Mouse (Mus musculus): ENCODE results near the gene Fcgr3. TPM values are rescaled to one million over a fixed set of nuclear protein-coding genes. Genes with fewer than 3 reads are reported as not detected.

Gene Fcgr3
- polyA plus RNA-seq (2014; fragmentation: Illumina TruSeq; extraction: RNeasy Lipid Tissue Mini Kit (QIAGEN cat#74804); ENCODE audit: low read depth, low replicate concordance) = 42.1 TPM

GRCm38 (mm10) chr1:171064491-171065242 is at the start of gene Fcgr3:
TSS of gene Fcgr3 (minus strand) at chr1:171064935.

GRCm38 (mm10) chr1:171113873-171114299 is 49.2 kb upstream of the Fcgr3 start, which contains the start of gene Cfap126:
TSS of gene Cfap126 (plus strand) at chr1:171113918.

GRCm38 (mm10) chr1:171018737-171019136 is 46.0 kb downstream of the Fcgr3 start, which contains the start of gene Fcgr4:
TSS of gene Fcgr4 (plus strand) at chr1:171018920.

Other genes with a start within 250 kb of the Fcgr3 start
- gene Atf6, start 197.2 kb downstream of the Fcgr3 start, polyA plus RNA-seq (2014; fragmentation: Illumina TruSeq; extraction: RNeasy Lipid Tissue Mini Kit (QIAGEN cat#74804); ENCODE audit: low read depth, low replicate concordance) = 26.6 TPM
- 0.42 TPM for gene Gm26620, start 179.9 kb downstream of the Fcgr3 start, polyA plus RNA-seq (2014; fragmentation: Illumina TruSeq; extraction: RNeasy Lipid Tissue Mini Kit (QIAGEN cat#74804); ENCODE audit: low read depth, low replicate concordance)
- 14.3 TPM for gene Dusp12, start 179.4 kb downstream of the Fcgr3 start, polyA plus RNA-seq (2014; fragmentation: Illumina TruSeq; extraction: RNeasy Lipid Tissue Mini Kit (QIAGEN cat#74804); ENCODE audit: low read depth, low replicate concordance)
- gene Fcrlb, start 152.0 kb downstream of the Fcgr3 start, polyA plus RNA-seq (2014; fragmentation: Illumina TruSeq; extraction: RNeasy Lipid Tissue Mini Kit (QIAGEN cat#74804); ENCODE audit: low read depth, low replicate concordance) = not detected
- 1.1 TPM for gene Fcrla, start 137.4 kb downstream of the Fcgr3 start, polyA plus RNA-seq (2014; fragmentation: Illumina TruSeq; extraction: RNeasy Lipid Tissue Mini Kit (QIAGEN cat#74804); ENCODE audit: low read depth, low replicate concordance)
- 104 TPM for gene Fcgr2b, start 88.4 kb downstream of the Fcgr3 start, polyA plus RNA-seq (2014; fragmentation: Illumina TruSeq; extraction: RNeasy Lipid Tissue Mini Kit (QIAGEN cat#74804); ENCODE audit: low read depth, low replicate concordance)
- gene Fcgr4, start 46.0 kb downstream of the Fcgr3 start, polyA plus RNA-seq (2014; fragmentation: Illumina TruSeq; extraction: RNeasy Lipid Tissue Mini Kit (QIAGEN cat#74804); ENCODE audit: low read depth, low replicate concordance) = 2.0 TPM
- gene Cfap126, start 49.0 kb upstream of the Fcgr3 start, polyA plus RNA-seq (2014; fragmentation: Illumina TruSeq; extraction: RNeasy Lipid Tissue Mini Kit (QIAGEN cat#74804); ENCODE audit: low read depth, low replicate concordance) = 23.4 TPM
- gene Sdhc, start 85.7 kb upstream of the Fcgr3 start, polyA plus RNA-seq (2014; fragmentation: Illumina TruSeq; extraction: RNeasy Lipid Tissue Mini Kit (QIAGEN cat#74804); ENCODE audit: low read depth, low replicate concordance) = 135 TPM
- gene Mpz, start 85.8 kb upstream of the Fcgr3 start, polyA plus RNA-seq (2014; fragmentation: Illumina TruSeq; extraction: RNeasy Lipid Tissue Mini Kit (QIAGEN cat#74804); ENCODE audit: low read depth, low replicate concordance) = 1.9 TPM
- 16.3 TPM for gene Pcp4l1, start 131.3 kb upstream of the Fcgr3 start, polyA plus RNA-seq (2014; fragmentation: Illumina TruSeq; extraction: RNeasy Lipid Tissue Mini Kit (QIAGEN cat#74804); ENCODE audit: low read depth, low replicate concordance)
- gene Nr1i3, start 149.0 kb upstream of the Fcgr3 start, polyA plus RNA-seq (2014; fragmentation: Illumina TruSeq; extraction: RNeasy Lipid Tissue Mini Kit (QIAGEN cat#74804); ENCODE audit: low read depth, low replicate concordance) = not detected
- gene Tomm40l, start 157.6 kb upstream of the Fcgr3 start, polyA plus RNA-seq (2014; fragmentation: Illumina TruSeq; extraction: RNeasy Lipid Tissue Mini Kit (QIAGEN cat#74804); ENCODE audit: low read depth, low replicate concordance) = 23.7 TPM
- 1.1 TPM for gene Apoa2, start 160.1 kb upstream of the Fcgr3 start, polyA plus RNA-seq (2014; fragmentation: Illumina TruSeq; extraction: RNeasy Lipid Tissue Mini Kit (QIAGEN cat#74804); ENCODE audit: low read depth, low replicate concordance)
- gene Fcer1g, start 169.4 kb upstream of the Fcgr3 start, polyA plus RNA-seq (2014; fragmentation: Illumina TruSeq; extraction: RNeasy Lipid Tissue Mini Kit (QIAGEN cat#74804); ENCODE audit: low read depth, low replicate concordance) = 58.9 TPM
- gene Adamts4, start 185.5 kb upstream of the Fcgr3 start, polyA plus RNA-seq (2014; fragmentation: Illumina TruSeq; extraction: RNeasy Lipid Tissue Mini Kit (QIAGEN cat#74804); ENCODE audit: low read depth, low replicate concordance) = 1.8 TPM
- 176 TPM for gene Ndufs2, start 186.5 kb upstream of the Fcgr3 start, polyA plus RNA-seq (2014; fragmentation: Illumina TruSeq; extraction: RNeasy Lipid Tissue Mini Kit (QIAGEN cat#74804); ENCODE audit: low read depth, low replicate concordance)
- 40.5 TPM for gene B4galt3, start 205.4 kb upstream of the Fcgr3 start, polyA plus RNA-seq (2014; fragmentation: Illumina TruSeq; extraction: RNeasy Lipid Tissue Mini Kit (QIAGEN cat#74804); ENCODE audit: low read depth, low replicate concordance)
- 43.4 TPM for gene Ppox, start 216.3 kb upstream of the Fcgr3 start, polyA plus RNA-seq (2014; fragmentation: Illumina TruSeq; extraction: RNeasy Lipid Tissue Mini Kit (QIAGEN cat#74804); ENCODE audit: low read depth, low replicate concordance)
- gene Usp21, start 223.1 kb upstream of the Fcgr3 start, polyA plus RNA-seq (2014; fragmentation: Illumina TruSeq; extraction: RNeasy Lipid Tissue Mini Kit (QIAGEN cat#74804); ENCODE audit: low read depth, low replicate concordance) = 28.1 TPM
- gene Ufc1, start 230.1 kb upstream of the Fcgr3 start, polyA plus RNA-seq (2014; fragmentation: Illumina TruSeq; extraction: RNeasy Lipid Tissue Mini Kit (QIAGEN cat#74804); ENCODE audit: low read depth, low replicate concordance) = 139 TPM